Mouse (Mus musculus) layer of hippocampus, adult 8-10 months (tissue): ENCODE measurements around the gene Nmnat1. TPM values are rescaled to one million over a fixed set of nuclear protein-coding genes. Genes with fewer than 3 reads are reported as not detected.
"Not testable (repeated sequence)": the region's sequence is repeated elsewhere in the genome, so short reads cannot be mapped to it uniquely, and the experiment has no call there.

Source experiments
- DNase-seq, 2 experiments: peaks; one replicate each; pipeline ENCODE4 v3.0.0; 2022; ENCODE audit warnings: low spot score in 2 of 2
- total RNA-seq, 4 experiments: library from RNA; stranded (reverse); gene quantifications; 2 replicates each; pipeline ENCODE4 v1.2.4; 2022

Nmnat1 gene
- total RNA-seq, 4 experiments from 2014 or later: 6.0 to 9.0 (median 7.0) TPM

DNA sequence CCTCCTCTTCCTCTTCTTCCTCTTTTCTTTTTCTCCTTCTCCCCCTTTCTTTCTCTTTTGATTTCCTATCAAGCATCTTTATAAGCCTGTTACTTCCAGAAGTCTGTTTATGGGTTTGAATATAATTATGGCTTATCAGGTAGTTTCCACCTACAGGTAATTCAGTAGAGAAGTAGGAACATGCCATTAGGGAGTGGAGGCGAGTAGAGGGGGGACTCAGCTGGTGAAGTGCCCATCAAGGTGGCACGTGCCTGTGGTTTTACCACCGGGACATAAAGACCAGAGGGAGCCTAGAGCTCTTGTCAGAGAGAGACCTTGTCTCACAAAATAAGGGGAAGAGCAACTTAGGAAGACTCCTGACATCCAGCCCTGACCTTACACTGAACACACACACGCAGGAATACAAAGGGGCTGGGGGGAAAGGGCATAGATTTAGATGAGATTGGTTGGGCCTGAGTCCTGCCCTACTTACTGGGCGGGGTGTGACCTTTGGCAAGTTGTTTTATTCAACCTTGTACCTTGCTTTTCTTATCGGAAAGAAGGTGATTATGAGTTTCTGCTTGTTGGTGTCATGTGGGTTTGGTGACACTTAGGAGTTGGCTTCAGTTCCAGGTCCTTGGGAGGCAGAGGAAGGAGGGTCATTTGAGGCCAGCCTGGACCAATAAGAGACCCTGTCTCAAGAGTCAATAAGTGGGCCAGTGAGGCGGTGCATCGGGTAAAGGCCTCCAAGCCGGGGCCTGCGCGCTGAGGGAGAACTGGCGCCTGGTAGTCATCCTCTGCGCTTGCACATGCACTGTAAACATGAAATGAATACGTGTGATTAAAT lies 4.6 kb upstream of the Nmnat1 start:
- DNase-seq: no peak

DNA sequence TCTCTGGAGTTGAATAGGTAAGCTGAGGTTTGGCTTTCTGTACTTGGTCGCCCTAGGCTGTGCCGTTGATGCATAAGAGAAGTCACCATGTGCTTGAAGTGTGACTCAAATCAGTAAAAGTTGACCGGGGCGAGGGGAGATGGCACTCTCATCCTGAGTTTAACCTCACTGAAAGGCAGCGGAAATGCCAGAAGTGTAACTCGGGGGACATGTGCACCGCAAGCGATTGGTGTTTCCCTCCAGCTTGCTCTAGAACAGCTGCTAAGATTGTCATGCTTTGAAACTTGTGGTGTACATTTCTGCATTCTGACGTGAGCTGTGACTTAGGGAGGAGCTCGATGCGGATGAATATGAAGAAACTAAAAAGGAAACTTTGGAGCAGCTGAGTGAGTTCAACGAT lies 2.7 kb upstream of the Nmnat1 start:
- DNase-seq: no peak

DNA sequence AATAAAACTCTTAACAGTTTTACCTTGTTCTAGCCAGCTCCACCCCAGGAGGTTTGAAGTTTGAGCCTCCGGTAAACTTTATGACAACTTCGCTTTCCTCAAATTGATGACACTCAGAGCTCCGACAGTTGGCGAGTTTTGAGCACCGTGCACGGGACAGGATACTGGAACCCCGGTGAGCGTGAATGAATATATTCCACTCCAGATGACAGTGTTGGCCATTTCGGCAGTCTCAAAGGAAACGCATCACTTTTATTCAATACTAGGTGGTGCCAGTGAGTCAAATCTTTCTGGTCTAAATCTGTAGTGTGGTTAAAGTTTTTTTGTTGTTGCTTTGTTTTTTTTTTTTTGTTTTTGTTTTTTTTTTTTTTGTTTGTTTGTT lies 814 bp upstream of the Nmnat1 start:
- no peak for DNase-seq

DNA sequence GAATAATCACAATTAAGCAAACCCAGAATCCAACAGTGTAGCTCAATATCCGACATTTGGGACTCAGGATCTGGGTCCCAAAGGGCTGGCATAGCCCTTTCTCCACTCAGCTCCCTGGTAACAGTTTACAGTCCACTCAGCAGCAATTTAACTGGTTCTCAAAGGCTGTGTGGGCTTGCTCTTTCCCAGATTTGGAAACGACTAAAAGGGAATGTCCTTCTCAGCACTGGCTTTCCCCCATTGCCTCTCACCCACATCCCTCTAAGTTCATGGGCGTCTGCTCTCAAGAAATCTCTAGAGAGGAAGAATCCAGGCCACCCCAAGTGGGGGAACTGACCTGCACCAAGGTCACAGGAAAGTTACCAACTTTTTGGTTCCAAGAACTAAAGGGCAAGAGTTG lies 436 bp downstream of the Nmnat1 start:
- DNase-seq: peak in 1 of 2 experiments; percentile 13

DNA sequence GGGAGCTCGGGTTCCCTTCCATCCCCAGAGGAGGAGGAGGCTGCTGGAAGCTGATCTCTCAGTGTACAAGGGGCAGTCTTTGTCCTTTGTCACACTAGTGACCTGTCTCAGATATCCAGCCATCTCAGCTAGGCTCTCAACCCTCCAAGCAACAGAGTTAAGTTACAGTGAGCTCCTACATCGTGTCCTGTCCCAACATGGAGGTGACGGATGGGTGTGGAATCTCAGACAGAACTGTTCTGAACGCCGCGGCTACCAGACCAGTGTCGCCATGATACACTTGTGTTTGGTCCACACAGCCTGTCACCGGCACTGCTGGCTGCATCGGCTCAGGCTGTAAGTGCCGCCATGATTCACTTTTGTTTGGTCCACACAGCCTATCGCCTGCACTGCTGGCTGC lies 7.9 kb downstream of the Nmnat1 start, which contains the start of gene Tmem274:
Gene Tmem274, plus strand, starts transcription at position 301 of the 400 bp plus-strand sequence.
- DNase-seq: no peak

DNA sequence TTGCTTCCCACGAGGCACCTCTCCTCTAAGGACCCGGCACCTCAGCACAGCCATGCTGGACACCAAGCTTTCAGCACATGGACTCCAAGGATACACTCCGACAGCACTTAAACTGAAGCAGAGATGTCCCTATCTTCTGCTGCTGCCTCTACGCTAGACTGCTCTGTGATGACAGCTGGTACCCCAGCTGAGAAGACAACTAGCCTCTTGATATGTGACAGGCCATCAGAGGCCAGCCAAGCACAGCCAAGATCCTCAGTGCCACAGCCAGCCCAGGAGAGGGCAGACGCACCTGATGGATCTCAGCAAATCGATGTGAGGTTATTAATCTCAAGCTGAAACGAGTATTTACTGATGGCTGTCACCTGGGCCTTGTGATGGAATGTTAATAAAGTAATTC lies 9.9 kb downstream of the Nmnat1 start:
- no peak for DNase-seq

DNA sequence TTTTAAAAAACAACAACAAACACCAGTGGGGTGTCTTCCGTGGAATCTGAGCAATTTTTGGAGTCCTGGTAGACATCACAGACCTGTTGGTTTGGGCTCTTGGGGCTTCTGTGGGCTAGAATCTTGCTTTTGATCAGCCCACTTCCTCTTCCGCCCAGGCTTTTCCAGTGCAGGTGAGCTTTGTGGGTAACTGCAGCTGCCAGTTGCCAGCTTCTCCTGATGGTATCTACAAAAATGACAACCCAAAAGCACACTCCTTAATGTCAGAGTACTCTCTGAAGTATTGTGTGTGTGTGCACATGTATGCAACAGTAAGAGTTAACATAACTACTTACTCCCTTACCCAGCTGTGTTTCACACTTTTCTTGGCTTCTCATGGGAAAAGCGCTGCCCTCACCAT lies 15.4 kb downstream of the Nmnat1 start:
- DNase-seq: no peak

DNA sequence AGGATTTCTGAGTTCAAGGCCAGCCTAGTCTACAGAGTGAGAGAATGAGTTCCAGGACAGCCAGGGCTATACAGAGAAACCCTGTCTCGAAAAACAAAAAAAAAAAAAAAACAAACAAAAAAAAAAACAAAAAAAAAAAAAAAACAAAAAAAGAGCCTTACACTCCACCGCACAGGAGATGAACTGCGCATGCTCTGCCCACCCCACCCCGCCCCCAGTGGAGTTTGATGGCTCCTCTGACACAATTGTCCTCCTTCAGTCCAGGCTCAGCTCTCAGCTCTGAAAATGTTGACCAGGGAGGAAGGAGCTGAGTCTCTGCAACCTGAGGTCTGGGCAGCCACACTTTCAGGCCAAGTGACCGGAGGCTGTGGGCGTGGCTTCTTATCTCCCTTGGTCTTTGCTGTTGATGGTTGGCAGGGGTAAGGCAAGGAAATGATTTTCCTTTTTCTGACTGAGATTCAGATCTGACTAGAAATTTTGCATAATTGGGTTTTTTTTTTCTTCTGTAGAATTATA lies 21.5 kb downstream of the Nmnat1 start:
- DNase-seq: no peak

DNA sequence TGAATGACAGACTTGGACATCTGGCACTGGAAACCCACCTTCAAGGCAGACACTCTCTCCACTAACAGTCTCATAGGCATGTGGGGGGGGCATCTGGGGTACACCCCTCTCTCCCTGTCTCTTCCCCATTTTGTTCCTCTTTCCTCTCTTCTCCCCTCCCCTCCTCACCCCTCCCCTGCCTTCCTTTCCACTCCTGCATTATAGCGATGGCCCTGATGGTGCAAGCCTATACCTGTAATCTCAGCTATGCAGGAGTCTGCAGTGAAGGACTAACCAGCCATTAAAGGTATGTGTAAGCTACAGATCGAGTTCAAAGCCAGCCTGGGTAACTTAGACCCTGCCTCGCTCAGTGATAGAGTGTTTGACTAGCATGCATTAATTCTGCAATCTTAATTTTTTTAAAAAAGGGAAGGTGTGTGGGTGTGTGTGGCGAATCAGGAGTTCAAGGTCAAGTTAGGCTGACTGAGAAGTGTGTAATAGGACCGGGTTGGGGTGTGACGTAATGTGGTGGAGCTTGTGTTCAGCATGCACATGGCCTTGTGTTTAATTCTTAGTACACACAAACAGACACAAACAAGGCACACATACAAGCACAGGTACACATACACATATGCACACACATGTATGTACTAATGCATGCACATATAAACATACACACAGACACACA lies 22.6 kb downstream of the Nmnat1 start:
- no peak for DNase-seq

DNA sequence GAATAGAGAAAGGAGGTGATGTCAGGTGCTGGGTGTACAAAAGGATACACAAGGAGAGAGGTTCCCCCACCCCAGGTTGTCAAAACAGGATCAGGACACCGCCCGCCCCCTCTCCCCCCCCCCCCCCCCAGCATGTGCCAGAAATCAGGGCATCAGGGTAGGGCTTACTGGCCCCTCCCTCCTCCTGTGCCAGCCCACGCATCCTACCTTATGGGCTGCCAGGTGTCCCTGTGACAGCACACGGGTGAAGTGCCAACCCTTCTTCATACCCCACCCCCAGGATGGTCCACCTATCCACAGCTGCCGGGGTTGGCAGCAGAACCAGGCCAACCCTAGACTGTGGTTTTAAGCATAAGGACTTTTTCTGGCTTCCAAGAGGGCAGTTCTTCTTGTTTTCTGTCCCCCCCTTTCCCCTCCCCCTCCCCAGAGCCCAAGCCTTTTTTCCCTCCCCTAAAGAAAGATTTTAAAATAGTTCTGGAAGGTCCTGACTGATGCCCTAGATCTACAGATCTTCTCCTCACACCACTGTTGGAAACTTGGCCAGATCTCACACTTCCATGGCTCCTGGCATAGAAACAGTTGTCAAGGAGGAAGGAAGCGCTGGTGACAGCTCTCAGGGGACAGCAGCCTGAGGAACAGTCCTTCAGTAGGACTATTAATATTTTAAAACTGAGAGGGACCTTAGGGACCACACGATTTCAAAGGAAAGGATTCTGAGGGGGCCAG lies 23.3 kb downstream of the Nmnat1 start:
- DNase-seq: no peak

DNA sequence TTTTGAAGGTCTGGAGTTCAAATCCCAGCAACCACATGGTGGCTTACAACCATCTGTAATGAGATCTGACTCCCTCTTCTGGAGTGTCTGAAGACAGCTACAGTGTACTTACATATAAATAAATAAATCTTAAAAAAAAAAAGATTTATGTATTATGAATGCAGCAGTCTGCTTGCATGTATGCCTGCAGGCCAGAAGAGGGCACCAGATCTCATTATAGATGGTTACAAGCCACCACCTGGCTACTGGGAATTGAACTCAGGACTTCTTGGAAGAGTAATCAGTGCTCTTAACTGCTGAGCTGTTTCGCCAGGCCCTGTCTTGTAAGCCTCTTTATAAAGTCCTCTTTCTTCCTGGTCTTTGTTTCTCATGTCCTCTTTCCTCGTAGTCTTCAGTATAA lies 24.5 kb downstream of the Nmnat1 start:
- not testable (repeated sequence) for DNase-seq

DNA sequence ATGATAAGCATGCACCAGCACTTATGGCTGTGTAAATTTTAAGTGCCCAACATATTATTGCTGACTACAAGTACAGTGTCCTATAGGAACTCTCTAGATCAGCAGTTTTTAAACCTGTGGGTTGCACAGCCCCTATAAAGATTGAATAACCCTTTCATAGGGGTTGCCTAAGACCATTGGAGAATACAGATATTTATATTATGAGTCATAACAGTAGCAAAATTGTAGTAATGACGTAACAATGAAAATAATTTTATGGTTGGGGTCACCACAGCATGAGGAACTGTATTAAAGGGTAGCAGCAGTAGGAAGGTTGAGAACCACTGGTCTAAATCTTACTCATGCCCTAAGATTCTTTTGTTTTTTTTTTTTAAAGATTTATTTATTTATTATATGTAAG lies 25.6 kb downstream of the Nmnat1 start:
- DNase-seq: no peak

DNA sequence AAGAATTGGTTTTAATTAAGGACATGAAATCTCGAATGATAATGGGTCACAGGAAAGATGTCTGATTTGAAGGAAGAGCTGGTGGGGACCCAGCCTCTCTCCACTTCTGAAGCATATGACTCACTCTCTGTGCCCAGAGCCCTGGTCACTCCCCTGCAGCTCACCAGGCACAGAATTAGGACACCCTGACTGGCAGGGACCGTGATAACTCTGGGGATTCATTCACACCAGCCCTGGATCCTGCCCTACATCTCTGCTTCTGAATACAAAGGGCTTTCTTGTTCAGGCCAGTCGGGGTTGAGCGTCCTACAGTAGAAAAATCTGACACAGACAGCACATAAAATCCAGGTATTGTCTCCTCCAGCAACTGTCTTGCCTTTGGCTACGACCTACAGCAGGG lies 26.5 kb downstream of the Nmnat1 start:
- DNase-seq: no peak

DNA sequence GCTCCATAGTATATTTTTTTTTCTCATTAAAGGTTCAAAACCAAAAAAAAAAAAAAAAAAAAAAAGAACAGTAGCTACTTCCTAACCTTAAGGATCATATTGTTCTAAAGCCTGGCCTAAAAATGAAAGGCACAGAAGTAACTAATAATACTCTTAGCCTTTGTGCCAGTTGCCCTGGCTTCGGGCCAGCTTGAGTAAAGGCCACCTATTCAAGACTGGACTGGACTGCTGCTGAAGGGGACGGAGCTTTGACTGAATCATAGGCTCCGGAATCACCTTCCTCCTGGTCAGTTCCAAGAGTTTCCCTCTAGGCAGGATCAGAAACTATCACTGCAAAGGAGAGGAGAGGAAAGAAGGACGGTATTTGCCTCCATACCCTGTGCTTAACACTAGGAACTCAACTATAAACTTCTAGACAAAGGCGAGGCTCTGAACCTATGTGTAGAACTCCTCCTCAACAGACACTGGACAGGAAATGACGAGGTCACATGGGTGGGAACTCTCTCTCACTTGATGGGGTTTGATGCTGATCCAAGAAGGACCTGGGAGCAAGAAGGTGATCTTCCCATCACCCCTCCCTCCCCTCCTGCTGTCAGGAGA lies 27.1 kb downstream of the Nmnat1 start:
- no peak for DNase-seq

DNA sequence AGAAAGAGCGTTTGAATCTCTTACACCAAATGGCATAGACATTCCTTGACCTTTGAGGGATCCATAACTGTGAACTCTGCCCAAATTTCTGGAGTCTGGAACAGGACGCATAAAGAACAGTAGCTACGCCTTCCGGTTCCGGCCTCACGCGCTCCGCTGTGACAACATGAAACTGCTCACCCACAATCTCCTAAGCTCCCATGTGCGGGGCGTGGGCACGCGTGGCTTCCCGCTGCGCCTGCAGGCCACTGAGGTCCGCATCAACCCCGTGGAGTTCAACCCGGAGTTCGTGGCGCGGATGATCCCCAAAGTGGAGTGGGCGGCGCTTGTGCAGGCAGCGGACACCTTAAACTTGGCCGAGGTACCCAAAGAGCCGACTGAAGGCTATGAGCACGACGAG lies 27.8 kb downstream of the Nmnat1 start:
- not testable (repeated sequence) for DNase-seq

DNA sequence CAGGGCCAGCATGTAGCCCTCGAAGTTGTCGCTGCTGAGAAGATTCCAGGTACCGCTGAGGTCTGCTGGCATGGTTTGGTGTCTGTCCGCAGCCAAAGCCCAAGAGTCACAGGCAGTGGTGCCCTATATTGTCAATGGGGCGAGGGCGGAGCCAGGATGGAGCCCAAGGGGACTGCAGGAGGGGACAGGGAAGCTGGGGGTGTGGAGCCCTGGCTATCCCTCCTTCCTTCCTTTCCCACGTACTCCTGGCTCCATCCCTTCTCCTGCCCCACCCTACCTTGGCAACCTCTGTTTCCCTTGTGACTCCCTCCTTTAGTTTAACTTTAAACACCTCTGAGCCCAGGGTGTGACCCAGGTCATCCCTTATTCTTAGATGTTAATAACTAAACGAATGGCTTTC lies 30.1 kb downstream of the Nmnat1 start, which contains the start of gene Rbp7:
Gene Rbp7, minus strand, starts transcription at position 100 of the 400 bp plus-strand sequence.
- DNase-seq: no peak

DNA sequence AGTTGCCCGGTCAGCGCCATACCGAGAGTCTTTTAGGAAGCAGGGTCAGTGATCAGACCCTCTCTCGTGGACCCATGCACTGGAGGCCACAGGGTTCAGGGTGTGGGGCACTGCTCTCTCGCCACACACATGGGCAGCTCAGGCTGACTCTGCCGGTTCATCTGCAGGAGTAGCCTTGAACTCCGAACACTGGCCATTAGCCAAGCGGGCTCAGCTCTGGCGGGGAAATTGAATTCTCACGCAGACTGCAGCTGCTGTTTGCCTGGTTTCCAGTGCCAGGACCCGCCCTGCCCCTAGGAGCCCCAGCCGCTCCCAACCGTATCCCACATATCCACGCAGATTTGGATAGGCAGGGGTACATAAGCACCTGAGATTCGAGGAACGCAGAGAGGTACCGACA lies 30.7 kb downstream of the Nmnat1 start:
- DNase-seq: no peak

DNA sequence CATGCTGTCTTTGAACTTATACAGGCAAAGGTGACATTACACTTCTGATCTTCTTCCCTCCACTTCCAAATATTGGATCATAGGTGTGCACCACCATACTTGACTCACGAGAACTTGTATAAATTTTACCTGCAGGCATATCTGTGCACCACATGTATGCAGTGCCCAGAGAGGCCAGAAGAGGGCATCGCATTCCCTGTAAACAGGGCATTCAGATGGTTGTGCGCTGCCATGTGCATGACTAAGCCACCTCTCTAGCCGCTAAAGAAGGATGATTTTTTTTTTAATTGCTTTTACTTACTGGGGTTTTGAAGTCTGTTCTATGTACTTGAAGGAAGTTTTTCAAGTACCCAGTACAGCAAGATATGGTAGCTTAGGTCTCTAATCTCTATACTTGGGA lies 31.3 kb downstream of the Nmnat1 start:
- DNase-seq: no peak

DNA sequence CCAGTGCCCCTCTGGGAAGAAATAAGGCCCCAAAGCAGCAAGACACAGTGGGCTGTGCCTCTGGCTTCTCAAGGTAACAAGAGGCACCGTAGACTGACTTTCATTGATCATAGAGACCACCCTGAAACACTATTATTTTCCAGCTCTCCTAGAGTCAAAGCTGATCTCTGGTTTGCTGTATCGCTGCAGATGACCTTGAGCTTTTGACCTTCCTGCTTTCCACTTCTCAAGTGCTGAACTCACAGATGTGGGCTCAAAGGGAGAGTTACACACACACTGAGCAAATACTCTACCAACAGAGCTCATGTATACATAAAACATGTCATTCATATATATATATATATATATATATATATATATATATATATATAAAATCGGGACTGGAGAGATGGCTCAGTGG lies 34.4 kb downstream of the Nmnat1 start:
- DNase-seq: no peak

DNA sequence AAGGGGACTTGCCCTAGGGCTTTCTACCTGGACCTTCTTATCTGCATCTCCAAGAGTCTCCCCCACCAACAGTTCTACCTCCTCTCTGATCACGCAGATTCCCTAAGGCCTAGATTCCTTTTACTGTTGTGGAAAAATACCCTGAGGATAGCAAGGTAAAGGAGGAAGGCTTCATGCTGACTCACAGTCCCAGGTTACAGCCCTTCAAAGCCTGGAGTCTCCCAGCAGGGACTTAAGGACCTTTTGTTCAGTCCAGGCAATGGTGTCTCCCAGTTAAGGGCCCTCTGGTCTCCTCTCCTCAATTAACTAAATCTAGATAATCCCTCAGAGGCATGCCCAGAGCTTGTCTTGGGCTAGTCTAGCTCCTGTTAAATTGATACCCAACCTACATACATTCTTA lies 38.7 kb downstream of the Nmnat1 start:
- DNase-seq: no peak

DNA sequence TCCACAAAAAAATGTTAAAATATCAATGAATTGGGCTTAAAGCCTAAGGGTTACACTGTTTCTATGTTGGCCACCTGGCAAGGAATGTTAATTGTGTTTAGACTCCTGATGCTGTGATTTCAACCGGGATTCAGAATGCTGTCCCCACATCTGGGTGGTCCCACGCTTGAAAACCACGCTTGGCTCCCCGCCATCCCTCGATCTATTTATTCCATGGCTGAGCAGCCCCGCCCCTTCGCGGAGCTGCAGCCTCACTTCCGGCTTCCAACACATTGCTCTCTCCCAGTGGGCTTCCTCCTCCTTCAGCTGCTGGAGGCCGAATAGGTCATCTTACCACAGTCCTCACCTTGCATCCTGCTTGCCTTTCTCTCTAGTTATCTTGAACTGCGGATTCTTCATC lies 39.1 kb downstream of the Nmnat1 start:
- DNase-seq: no peak
